Mouse (Mus musculus) right cerebral cortex, postnatal 25 days (tissue): Measurements from ENCODE around the gene Bcl11a.

Experiments used
- DNase-seq: peaks from one replicate; pipeline ENCODE4 v3.0.0; 2022

Bcl11a gene

GRCm38 (mm10) chr11:24135244-24135643, 57.4 kb downstream of the Bcl11a start:
- DNase-seq = no peak

- DNase-seq = no peak
Observed at GRCm38 (mm10) chr11:24136084-24136785, 58.4 kb downstream of the Bcl11a start.

- no peak for DNase-seq
Observed at GRCm38 (mm10) chr11:24137891-24138290, 60.0 kb downstream of the Bcl11a start.

- DNase-seq = no peak
Observed at GRCm38 (mm10) chr11:24138600-24139375, 60.9 kb downstream of the Bcl11a start.

- no peak for DNase-seq
Observed at GRCm38 (mm10) chr11:24139432-24139831, 61.6 kb downstream of the Bcl11a start.

GRCm38 (mm10) chr11:24139952-24140351, 62.1 kb downstream of the Bcl11a start:
- no peak for DNase-seq

- no peak for DNase-seq
Observed at GRCm38 (mm10) chr11:24140948-24141347, 63.1 kb downstream of the Bcl11a start.

GRCm38 (mm10) chr11:24141479-24142251, 63.8 kb downstream of the Bcl11a start:
- DNase-seq = peak; percentile 50

- DNase-seq = no peak
Observed at GRCm38 (mm10) chr11:24142316-24142715, 64.5 kb downstream of the Bcl11a start.

- DNase-seq = peak; percentile 83
Observed at GRCm38 (mm10) chr11:24144159-24144946, 66.5 kb downstream of the Bcl11a start.

- DNase-seq = no peak
Observed at GRCm38 (mm10) chr11:24146034-24146433, 68.2 kb downstream of the Bcl11a start.

- no peak for DNase-seq
Observed at GRCm38 (mm10) chr11:24146437-24146836, 68.6 kb downstream of the Bcl11a start.

- no peak for DNase-seq
Observed at GRCm38 (mm10) chr11:24147698-24148097, 69.8 kb downstream of the Bcl11a start.

- no peak for DNase-seq
Observed at GRCm38 (mm10) chr11:24148545-24148944, 70.7 kb downstream of the Bcl11a start.

GRCm38 (mm10) chr11:24149462-24150220, 71.8 kb downstream of the Bcl11a start:
- DNase-seq = no peak

GRCm38 (mm10) chr11:24152076-24152784, 74.4 kb downstream of the Bcl11a start:
- no peak for DNase-seq

GRCm38 (mm10) chr11:24153049-24153448, 75.2 kb downstream of the Bcl11a start:
- no peak for DNase-seq

GRCm38 (mm10) chr11:24158026-24158425, 80.2 kb downstream of the Bcl11a start:
- no peak for DNase-seq

GRCm38 (mm10) chr11:24159656-24160055, 81.8 kb downstream of the Bcl11a start:
- no peak for DNase-seq

- DNase-seq = no peak
Observed at GRCm38 (mm10) chr11:24161458-24161857, 83.6 kb downstream of the Bcl11a start.

GRCm38 (mm10) chr11:24162056-24162455, 84.2 kb downstream of the Bcl11a start:
- DNase-seq = peak; percentile 52
